Mouse (Mus musculus) cerebellum, adult 2 months (tissue): Measurements from ENCODE around the gene Cyp21a1.

Experiments used
- CTCF ChIP-seq: fragments of 200-500 bp; IDR thresholded peaks from 2 replicates; pipeline ENCODE4 v1.5.1; 2011; ENCODE audit warnings: low read depth, mild to moderate bottlenecking, control low read depth, low read length, moderate library complexity, borderline replicate concordance; ENCODE audit not compliant: insufficient read depth
- POLR2A ChIP-seq: fragments of 200-500 bp; IDR thresholded peaks from 2 replicates; pipeline ENCODE4 v1.6.1; 2011; ENCODE audit warnings: low read length, control low read depth, borderline replicate concordance; ENCODE audit not compliant: insufficient read depth

- TF ChIP-seq POLR2A (no peak), CTCF (0 out of 2 replicates have a peak, but pooled peaks have one; percentile 16)
Measured at GRCm38 (mm10) chr17:34804871-34805562, 656 bp upstream of the Cyp21a1 start.
